Mouse (Mus musculus): ENCODE results near the gene Dnmt3b. TPM values are rescaled to one million over a fixed set of nuclear protein-coding genes. Genes with fewer than 3 reads are reported as not detected.

The Dnmt3b gene
- 1 to 10 TPM; 1.1 to 1.6 TPM for total RNA-seq (2021)
- long read RNA-seq, experiment 1, result 0 reads
- long read RNA-seq, experiment 2, result 0 reads

DNA sequence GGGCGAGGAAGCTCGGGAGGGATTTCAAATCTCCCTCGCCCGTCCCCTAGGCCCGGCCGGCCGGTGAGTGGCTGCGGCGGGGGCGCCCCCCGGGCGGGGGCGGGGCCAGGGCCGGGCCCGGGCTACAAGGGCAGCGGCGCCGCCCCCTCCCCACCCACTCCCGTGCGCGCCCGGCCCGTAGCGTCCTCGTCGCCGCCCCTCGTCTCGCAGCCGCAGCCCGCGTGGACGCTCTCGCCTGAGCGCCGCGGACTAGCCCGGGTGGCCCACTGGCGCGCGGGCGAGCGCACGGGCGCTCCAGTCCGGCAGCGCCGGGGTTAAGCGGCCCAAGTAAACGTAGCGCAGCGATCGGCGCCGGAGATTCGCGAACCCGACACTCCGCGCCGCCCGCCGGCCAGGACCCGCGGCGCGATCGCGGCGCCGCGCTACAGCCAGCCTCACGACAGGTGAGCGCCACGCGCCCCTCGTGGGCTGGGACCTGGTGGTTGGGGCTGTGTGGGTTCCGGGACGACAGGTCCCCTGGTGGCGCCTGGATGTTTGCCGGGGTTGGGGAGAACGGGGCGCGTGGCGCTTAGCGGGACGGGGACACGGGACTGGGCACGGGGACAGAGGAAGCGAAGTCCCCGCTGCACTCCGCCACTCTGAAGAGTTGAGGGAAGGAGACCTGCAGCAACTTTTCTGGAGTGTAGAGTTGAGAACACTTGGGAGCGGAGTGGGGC lies at the start of gene Dnmt3b:
Gene Dnmt3b (plus strand): TSS at position 153 of the 716 bp plus-strand sequence.
- no peak; the same call in 1 of the 2 replicates for TF ChIP-seq CTCF (IDR thresholded peaks at IDR 0.05)
- DNase-seq (ENCODE audit: extremely low spot score in 1 of 2, low spot score in 2 of 2), result peak; percentile 31 to 38
- intact Hi-C loops (cut with DNase I), result no loop called here
- H3K4me3 ChIP-seq, result peak within 1 kb of the TSS; percentile 70
- no peak within 1 kb of the TSS for H3K27ac ChIP-seq

DNA sequence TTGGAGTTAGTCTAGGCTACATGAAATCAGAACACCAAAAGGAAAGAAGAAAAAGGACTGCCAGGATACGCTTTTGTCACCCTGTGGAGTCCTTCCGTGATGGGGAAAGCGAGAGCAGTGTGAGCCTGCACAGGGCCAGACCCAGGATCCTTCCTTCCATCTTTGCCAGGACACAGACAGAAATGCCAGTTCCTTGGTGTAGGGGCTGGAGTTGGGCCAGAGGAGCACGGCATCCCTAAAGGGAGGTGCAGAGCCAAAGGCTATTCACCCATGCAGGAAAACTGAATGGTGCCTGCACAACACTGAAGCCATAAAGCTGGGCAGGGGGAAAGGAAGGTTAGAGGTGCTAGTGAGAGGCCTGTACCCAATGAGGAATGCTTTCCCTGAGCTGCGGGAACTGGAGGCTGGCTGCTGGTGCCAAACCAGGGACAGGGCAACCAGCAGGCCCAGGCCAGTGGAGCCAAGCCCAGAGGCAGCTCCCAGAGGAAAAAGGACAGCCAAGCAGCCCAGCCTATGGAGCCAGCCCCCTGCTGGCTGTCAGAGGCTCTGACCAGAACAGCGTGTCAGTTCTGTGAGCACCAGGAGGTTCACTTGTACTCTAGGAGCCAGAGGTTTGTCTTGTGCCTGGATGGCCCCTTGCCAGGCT lies 49.1 kb upstream of the Dnmt3b start:
- intact Hi-C loops (cut with DNase I), result no loop called here
- DNase-seq (ENCODE audit: extremely low spot score in 1 of 2, low spot score in 2 of 2), result no peak
- no peak overlapping the region for H3K27ac ChIP-seq
- H3K4me3 ChIP-seq, result no peak overlapping the region
- peak; percentile 58 for TF ChIP-seq CTCF (IDR thresholded peaks at IDR 0.05)

DNA sequence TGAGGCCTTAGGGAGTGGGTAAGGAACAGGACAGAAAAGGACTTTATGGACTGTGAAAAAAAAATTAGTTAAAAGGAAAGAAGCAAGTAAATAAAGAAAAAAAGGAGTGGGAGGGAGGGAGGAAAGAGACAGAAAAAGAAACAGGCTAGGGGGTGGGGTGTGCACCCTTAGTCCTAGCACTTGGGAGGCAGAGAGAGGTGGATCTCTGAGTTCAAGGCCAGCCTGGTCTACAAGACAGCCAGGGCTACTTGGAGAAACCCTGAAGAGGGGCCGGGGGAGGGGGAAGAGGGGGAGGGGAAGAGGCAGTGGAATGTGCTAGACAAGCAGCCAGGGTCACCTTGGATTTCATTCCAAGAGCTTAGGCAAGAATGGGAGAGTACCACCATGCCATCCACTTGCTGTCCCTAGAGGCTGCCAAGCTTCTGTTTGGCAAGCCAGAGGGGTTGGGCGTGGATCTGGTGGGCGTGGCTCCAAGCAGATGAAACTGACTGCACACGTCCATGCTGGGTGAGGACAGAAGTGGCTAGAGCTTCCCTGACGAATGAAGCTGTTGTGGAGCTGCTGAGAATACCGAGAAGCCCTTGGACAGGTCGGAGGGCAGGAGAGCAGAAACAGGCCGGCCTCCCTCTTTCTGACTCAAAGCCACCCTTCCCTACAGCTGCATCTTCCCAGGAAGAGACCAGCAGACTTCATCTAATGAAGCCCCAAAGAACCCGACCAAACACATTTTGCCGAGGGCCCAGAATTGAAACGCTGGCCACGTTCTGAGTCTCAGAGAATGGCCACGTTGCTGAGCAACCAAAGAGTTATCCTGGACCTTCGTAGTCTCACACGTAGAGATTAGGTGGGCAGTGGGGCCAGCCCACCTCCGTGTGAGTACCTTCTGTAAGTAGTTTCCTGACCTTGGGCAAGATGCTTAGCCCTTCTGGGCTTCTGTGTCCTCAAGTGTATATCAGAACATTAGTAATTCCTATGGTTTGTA lies 48.3 kb upstream of the Dnmt3b start:
- no peak overlapping the region for H3K27ac ChIP-seq
- intact Hi-C loops (cut with DNase I), result no loop called here
- TF ChIP-seq CTCF (IDR thresholded peaks at IDR 0.05), result no peak
- DNase-seq (ENCODE audit: extremely low spot score in 1 of 2, low spot score in 2 of 2), result no peak
- H3K4me3 ChIP-seq, result no peak overlapping the region

- DNase-seq (ENCODE audit: extremely low spot score in 1 of 2, low spot score in 2 of 2), result no peak
- Histone ChIP-seq H3K4me3 (no peak overlapping the region), H3K27ac (no peak overlapping the region)
- peak; percentile 29 for TF ChIP-seq CTCF (IDR thresholded peaks at IDR 0.05)
- intact Hi-C loops (cut with DNase I), result no loop called here
Measured at GRCm38 (mm10) chr2:153603724-153604123, 45.5 kb upstream of the Dnmt3b start.

- intact Hi-C loops (cut with DNase I), result no loop called here
- no peak for DNase-seq (ENCODE audit: extremely low spot score in 1 of 2, low spot score in 2 of 2)
- no peak overlapping the region for H3K4me3 ChIP-seq
- peak; percentile 24 for TF ChIP-seq CTCF (IDR thresholded peaks at IDR 0.05)
- H3K27ac ChIP-seq, result no peak overlapping the region
Measured at GRCm38 (mm10) chr2:153606421-153606820, 42.8 kb upstream of the Dnmt3b start.

DNA sequence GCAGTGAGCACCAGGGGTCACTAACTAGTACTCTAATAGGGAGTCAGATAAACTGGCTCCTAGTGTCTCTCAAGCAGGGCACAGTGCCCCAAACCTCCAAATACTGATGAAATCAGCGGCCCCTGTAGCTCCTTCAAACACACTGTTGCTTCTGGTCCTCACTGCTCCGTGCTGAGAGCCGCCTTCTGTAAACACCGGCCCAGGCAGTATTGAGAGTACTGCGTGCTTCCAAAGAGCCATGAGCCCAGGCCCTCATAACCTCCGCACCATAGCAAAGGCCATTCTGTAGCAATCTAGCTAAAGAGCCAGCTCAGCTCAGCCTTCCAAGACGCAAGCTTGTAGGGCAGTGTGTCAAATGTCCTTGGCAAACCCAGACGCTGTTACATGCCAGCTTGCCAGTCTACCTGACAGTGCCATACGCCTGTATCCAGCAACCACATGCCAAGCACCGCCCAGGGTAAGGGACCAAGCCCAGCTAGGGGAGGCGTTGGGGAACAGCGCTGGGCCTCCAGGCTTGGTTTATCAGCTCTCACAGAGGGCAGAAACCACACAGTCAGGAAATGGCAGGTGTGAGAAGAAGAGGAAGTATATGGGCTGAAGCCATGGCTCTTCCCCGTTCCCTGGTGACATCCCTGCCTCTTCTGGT lies 41.3 kb upstream of the Dnmt3b start:
- H3K27ac ChIP-seq, result no peak overlapping the region
- intact Hi-C loops (cut with DNase I), result no loop called here
- no peak for TF ChIP-seq CTCF (IDR thresholded peaks at IDR 0.05)
- DNase-seq (ENCODE audit: extremely low spot score in 1 of 2, low spot score in 2 of 2), result no peak
- H3K4me3 ChIP-seq, result no peak overlapping the region

GRCm38 (mm10) chr2:153609058-153609457 lies 40.2 kb upstream of the Dnmt3b start:
- intact Hi-C loops (cut with DNase I), result no loop called here
- Histone ChIP-seq H3K4me3 (no peak overlapping the region), H3K27ac (no peak overlapping the region)
- DNase-seq (ENCODE audit: extremely low spot score in 1 of 2, low spot score in 2 of 2), result no peak
- TF ChIP-seq CTCF (IDR thresholded peaks at IDR 0.05), result no peak

- peak; percentile 82 for TF ChIP-seq CTCF (IDR thresholded peaks at IDR 0.05)
- peak; percentile 74 to 82 for DNase-seq (ENCODE audit: extremely low spot score in 1 of 2, low spot score in 2 of 2)
- intact Hi-C loops (cut with DNase I), result no loop called here
- H3K4me3 ChIP-seq, result no peak overlapping the region
- H3K27ac ChIP-seq, result no peak overlapping the region
Measured at GRCm38 (mm10) chr2:153609548-153609947, 39.7 kb upstream of the Dnmt3b start.

DNA sequence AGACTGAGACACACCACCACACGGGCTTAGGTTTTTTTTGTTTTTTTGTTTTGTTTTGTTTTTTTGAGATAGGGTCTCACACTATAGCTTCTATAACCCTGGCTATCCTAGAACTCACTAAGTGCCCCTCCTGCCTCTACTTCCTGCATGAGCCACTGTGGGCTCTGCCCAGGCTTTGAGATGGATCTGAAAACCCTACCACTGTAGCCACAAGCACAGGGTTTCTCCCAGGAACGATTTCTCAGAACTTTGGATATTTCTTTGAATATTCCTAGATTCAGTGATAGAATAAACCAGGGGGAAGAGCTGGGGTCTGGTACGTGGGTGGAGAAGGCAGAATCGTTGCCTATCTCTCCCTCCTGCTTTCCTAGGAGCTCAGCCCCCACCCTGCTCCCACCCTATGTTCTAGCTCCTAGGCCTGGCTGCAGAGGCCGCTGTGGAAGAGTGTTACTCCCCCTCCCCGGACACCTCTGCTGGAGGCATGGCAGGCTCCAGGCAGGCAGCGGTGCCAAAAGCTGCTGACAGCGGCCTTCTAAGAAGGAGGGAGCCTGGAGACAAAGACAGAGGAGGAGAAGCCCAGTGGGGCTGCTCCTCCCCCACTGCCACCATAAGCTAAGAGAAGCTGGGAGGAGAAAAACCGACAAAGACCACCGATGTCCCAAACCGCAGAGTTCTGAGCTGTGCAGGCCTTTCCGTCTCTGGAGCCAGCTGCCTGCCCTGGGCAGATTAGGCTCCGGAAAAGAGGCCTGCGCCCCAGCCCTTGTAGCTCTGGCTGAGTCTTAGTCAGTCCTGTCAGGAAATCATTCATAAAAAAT lies 38.6 kb upstream of the Dnmt3b start:
- Histone ChIP-seq H3K4me3 (no peak overlapping the region), H3K27ac (peak overlapping the region; percentile 57)
- no peak for DNase-seq (ENCODE audit: extremely low spot score in 1 of 2, low spot score in 2 of 2)
- intact Hi-C loops (cut with DNase I), result no loop called here
- TF ChIP-seq CTCF (IDR thresholded peaks at IDR 0.05), result no peak

DNA sequence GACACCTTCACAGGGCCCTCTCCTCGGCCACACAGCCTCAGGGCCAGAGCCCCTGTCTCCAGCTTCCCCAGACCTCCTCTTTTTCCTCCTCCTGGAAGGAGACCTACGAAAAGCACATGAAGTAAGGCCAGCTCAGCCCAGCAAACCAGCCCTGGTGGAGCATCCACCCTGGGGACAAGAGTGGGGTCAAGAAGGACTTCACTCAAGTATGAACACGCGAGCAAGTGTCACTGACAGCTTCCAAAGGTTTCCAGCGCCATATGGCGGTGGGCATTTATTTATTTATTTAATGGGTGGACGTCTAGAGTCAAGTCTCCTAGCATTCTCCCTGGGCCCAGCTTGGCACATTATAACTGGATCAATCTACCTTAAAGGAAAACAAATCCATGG lies 38.0 kb upstream of the Dnmt3b start:
- Histone ChIP-seq H3K27ac (peak overlapping the region; percentile 57), H3K4me3 (no peak overlapping the region)
- intact Hi-C loops (cut with DNase I), result no loop called here
- peak in 1 of 2 experiments; percentile 17 for DNase-seq (ENCODE audit: extremely low spot score in 1 of 2, low spot score in 2 of 2)
- no peak for TF ChIP-seq CTCF (IDR thresholded peaks at IDR 0.05)

- no peak for TF ChIP-seq CTCF (IDR thresholded peaks at IDR 0.05)
- intact Hi-C loops (cut with DNase I), result no loop called here
- DNase-seq (ENCODE audit: extremely low spot score in 1 of 2, low spot score in 2 of 2), result no peak
- Histone ChIP-seq H3K4me3 (no peak overlapping the region), H3K27ac (no peak overlapping the region)
Measured at GRCm38 (mm10) chr2:153611743-153612142, 37.5 kb upstream of the Dnmt3b start.

Data from left cerebral cortex, adult 2 months (tissue).